Mouse (Mus musculus): ENCODE results near the gene Dennd1b.

- TF ChIP-seq RCOR1 (conservative IDR thresholded peaks at IDR 0.05; ENCODE audit: low read depth, low read length) (no peak), POLR2A (IDR thresholded peaks at IDR 0.05; ENCODE audit: low read depth, low read length) (no peak), MEF2A (IDR thresholded peaks at IDR 0.05; ENCODE audit: borderline replicate concordance, low read depth, low read length) (0 out of 2 replicates have a peak, but pooled peaks have one; percentile 21), CTCF (conservative IDR thresholded peaks at IDR 0.05 in 1 of 2, IDR thresholded peaks at IDR 0.05 in 1 of 2; ENCODE audit: low read depth in 2 of 2, low read length in 2 of 2) (no peak), MAZ (IDR thresholded peaks at IDR 0.05; ENCODE audit: low read depth, low read length) (no peak), PAX5 (IDR thresholded peaks at IDR 0.05; ENCODE audit: low read length) (no peak), CHD2 (IDR thresholded peaks at IDR 0.05; ENCODE audit: low read length) (no peak), POLR2AphosphoS2 (IDR thresholded peaks at IDR 0.05; ENCODE audit: low read depth, low read length) (no peak), ETS1 (conservative IDR thresholded peaks at IDR 0.05; ENCODE audit: low read depth, low read length) (0 out of 2 replicates have a peak, but pooled peaks have one; percentile 11), JUND (conservative IDR thresholded peaks at IDR 0.05; ENCODE audit: low read depth, low read length) (no peak), NELFE (IDR thresholded peaks at IDR 0.05; ENCODE audit: low read depth, low read length) (no peak)
These were observed 10.4 kb downstream of the Dennd1b start for GRCm38 (mm10) chr1:138973541-138974224.
